Mouse (Mus musculus) right cerebral cortex, postnatal 10 days (tissue): ENCODE measurements around the gene 4930480E11Rik.
"Not testable (repeated sequence)": the region's sequence is repeated elsewhere in the genome, so short reads cannot be mapped to it uniquely, and the experiment has no call there.

Experiments
- DNase-seq, 2 experiments: peaks; one replicate each; pipeline ENCODE4 v3.0.0; 2021; ENCODE audit warnings: low spot score in 2 of 2

The 4930480E11Rik gene

DNA sequence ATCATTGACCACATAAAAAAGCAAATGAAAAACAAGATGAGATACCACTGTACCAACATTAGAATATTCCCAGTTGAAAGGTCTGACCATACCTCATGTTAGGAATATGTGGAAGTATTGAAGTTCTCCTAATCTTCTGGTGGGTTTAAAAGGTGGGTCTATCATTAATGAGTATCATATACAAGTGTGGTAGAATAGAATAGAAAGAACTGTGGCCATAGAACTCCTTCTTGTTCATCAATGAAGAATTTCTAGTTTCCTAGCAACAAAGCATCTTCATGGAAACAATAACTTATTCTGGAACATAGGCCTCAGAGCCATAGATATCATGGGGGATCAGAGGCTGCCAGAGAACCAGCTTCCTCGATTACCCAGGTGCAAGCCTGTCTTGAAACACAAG is at the start of gene 4930480E11Rik:
Gene 4930480E11Rik (plus strand): TSS at position 301 of the 400 bp plus-strand sequence.
- DNase-seq: no peak

DNA sequence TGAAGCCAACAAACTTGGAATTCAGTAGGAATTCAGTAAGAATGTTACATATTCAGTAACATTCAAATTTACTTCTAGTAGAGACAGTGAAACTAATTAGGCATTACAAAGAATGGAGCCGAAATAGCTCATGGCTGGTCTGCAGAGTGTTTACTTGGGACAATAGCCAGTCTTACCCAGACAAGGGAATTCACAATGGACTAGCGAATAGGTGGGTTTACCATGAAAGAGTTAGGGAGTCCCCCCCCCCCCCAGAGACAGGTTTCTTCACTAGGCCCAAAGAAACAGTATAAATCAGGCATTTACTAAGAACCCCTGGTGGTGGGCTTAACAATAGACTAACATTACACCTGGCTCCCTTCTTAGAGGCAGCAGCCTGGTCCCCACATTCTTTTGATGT is 33.9 kb downstream of the 4930480E11Rik start:
- DNase-seq: not testable (repeated sequence)
